Mouse (Mus musculus) midbrain, embryonic 13.5 days (tissue): ENCODE results near the gene Eps15. TPM values are rescaled to one million over a fixed set of nuclear protein-coding genes. Genes with fewer than 3 reads are reported as not detected.

Experiments
- ATAC-seq: fragments of 200-750 bp; cut with Nextera tagmentation; 2 replicates; pipeline ENCODE4 v1.8.0; 2017; ENCODE audit warnings: mild to moderate bottlenecking, moderate TSS enrichment, moderate library complexity
- H3K27ac ChIP-seq: fragments of 300-500 bp; sonication (generic); 2 replicates; pipeline ENCODE4 v1.5.1; 2015; ENCODE audit warnings: inconsistent platforms, mild to moderate bottlenecking, moderate library complexity
- H3K27me3 ChIP-seq: fragments of 300-500 bp; sonication (generic); 2 replicates; pipeline ENCODE4 v1.6.1; 2015; ENCODE audit warnings: mild to moderate bottlenecking, inconsistent platforms
- H3K36me3 ChIP-seq: fragments of 300-500 bp; sonication (generic); 2 replicates; pipeline ENCODE4 v1.6.1; 2015; ENCODE audit warnings: mild to moderate bottlenecking, inconsistent platforms
- H3K4me1 ChIP-seq: fragments of 300-500 bp; sonication (generic); replicated peaks from 2 replicates; pipeline ENCODE4 v1.6.1; 2015; ENCODE audit warnings: inconsistent platforms
- H3K4me2 ChIP-seq: fragments of 300-500 bp; sonication (generic); replicated peaks from 2 replicates; pipeline ENCODE4 v1.6.1; 2015; ENCODE audit warnings: moderate library complexity, mild to moderate bottlenecking, inconsistent platforms
- H3K4me3 ChIP-seq: fragments of 300-500 bp; sonication (generic); replicated peaks from 2 replicates; pipeline ENCODE4 v1.5.1; 2015; ENCODE audit warnings: mild to moderate bottlenecking, inconsistent platforms
- H3K9ac ChIP-seq: fragments of 300-500 bp; sonication (generic); replicated peaks from 2 replicates; pipeline ENCODE4 v1.6.1; 2015; ENCODE audit warnings: mild to moderate bottlenecking, inconsistent platforms
- H3K9me3 ChIP-seq: fragments of 300-500 bp; sonication (generic); 2 replicates; pipeline ENCODE4 v1.6.1; 2016; ENCODE audit warnings: mild to moderate bottlenecking, inconsistent platforms
- WGBS: fragments of 180-500 bp; shearing (Covaris S2); methylation state at CpG from one replicate; pipeline ENCODE4 v1.1.7; 2015; 5-methylcytosine and 5-hydroxymethylcytosine counted together
- polyA plus RNA-seq: library from polyadenylated mRNA; unstranded; fragments of >200 nt; fragmentation: Nextera tagmentation; extraction: Ambion mirVana; gene quantifications from 2 replicates; pipeline ENCODE4 v1.2.1, GENCODE M21; 2015

The Eps15 gene
- polyA plus RNA-seq, 1 experiment from 2014 or later: 53.8 TPM

DNA sequence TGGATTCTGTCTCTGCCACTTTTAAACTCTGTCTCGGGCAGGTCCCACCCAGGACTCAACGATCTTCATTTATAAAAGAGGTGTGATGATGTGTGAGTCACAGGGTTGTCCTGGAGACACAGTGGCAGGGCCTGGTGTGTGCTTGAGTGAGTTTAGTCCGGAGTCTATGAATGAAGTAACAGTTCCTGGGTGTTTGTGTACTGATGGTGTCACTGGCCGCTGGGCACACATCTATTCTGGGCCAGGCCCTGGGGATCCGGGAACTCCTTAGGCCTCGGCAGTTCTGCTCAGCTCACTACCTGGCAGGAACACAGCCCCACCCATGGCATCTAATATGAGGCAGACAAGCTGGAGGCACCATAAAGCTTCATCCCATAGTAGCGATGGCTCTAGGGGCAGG lies 141.5 kb downstream of the Eps15 start:
- ATAC-seq: no peak
- Histone ChIP-seq H3K9ac (no peak overlapping the region), H3K36me3 (no peaks in the 10 kb centered on the region), H3K9me3 (no peaks in the 10 kb centered on the region), H3K4me2 (no peak overlapping the region), H3K27ac (no peak overlapping the region), H3K27me3 (no peaks in the 10 kb centered on the region), H3K4me3 (no peak overlapping the region), H3K4me1 (no peaks in the 10 kb centered on the region)
- WGBS: 89% methylated on average over 7 of the region's 7 CpGs

GRCm38 (mm10) chr4:109422436-109422835 lies 142.4 kb downstream of the Eps15 start:
- ATAC-seq: no peak
- H3K27me3 ChIP-seq: no peaks in the 10 kb centered on the region
- 81% methylated on average over 6 of the region's 6 CpGs for WGBS
- no peaks in the 10 kb centered on the region for H3K4me1 ChIP-seq
- no peaks in the 10 kb centered on the region for H3K9me3 ChIP-seq
- no peaks in the 10 kb centered on the region for H3K36me3 ChIP-seq
- no peak overlapping the region for H3K27ac ChIP-seq
- no peak overlapping the region for H3K4me3 ChIP-seq
- no peak overlapping the region for H3K4me2 ChIP-seq
- H3K9ac ChIP-seq: no peak overlapping the region

- Histone ChIP-seq H3K4me2 (no peak overlapping the region), H3K36me3 (no peaks in the 10 kb centered on the region), H3K9me3 (no peaks in the 10 kb centered on the region), H3K27ac (no peak overlapping the region), H3K4me3 (no peak overlapping the region), H3K27me3 (no peaks in the 10 kb centered on the region), H3K4me1 (no peaks in the 10 kb centered on the region), H3K9ac (no peak overlapping the region)
- no peak for ATAC-seq
- WGBS: 79% methylated on average over 2 of the region's 2 CpGs
Observed at GRCm38 (mm10) chr4:109423438-109423837, 143.4 kb downstream of the Eps15 start.

DNA sequence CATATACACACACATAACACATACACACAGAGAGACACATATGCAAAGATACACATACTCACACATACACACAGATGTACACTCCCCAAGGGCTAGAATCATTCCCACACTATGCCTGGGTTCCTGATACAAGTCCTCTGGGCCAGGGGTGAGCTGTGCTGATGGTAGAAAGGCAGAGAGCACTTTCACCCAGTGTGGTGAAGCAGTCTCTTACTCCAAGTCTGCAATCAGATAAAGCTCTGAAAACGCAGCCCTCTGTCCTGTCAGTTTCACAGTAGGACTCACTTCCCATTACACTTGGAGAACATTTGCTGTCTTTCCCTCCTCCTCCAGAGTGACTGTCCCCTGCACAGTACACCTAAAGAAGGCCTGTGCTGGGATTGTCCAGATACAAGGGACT lies 147.0 kb downstream of the Eps15 start:
- WGBS: 80% methylated on average over 1 of the region's 1 CpGs
- no peak for ATAC-seq

DNA sequence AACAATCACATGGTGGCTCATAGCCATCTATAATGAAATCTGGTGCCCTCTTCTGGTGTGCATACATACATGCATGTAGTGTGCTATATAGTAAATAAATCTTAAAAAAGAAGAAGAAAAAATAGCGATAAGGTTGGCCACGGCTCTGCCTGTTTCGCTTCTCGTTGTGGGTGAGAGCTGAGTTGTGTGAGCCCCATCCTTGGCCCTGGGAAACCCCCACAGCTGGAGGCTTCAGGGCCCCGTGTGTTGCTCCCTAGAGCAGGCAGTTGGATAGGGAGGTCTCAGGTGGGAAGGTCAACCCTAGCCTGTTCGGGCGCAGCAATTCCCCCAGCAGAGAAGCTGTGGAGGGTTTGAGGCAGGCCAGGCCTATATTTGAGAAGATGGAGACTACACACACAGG lies 150.2 kb downstream of the Eps15 start:
- H3K4me2 ChIP-seq: no peak overlapping the region
- no peaks in the 10 kb centered on the region for H3K9me3 ChIP-seq
- WGBS: 94% methylated on average over 7 of the region's 7 CpGs
- ATAC-seq: no peak
- H3K4me3 ChIP-seq: no peak overlapping the region
- no peak overlapping the region for H3K9ac ChIP-seq
- H3K27ac ChIP-seq: no peak overlapping the region
- H3K36me3 ChIP-seq: no peaks in the 10 kb centered on the region
- peaks cover 12% of the 10 kb centered on the region for H3K4me1 ChIP-seq
- no peaks in the 10 kb centered on the region for H3K27me3 ChIP-seq

More for the DNA sequence above, 147.0 kb downstream of the Eps15 start:
- H3K4me1 ChIP-seq: peaks cover 3% of the 10 kb centered on the region; the same call in 1 of the 2 replicates
- H3K9me3 ChIP-seq: no peaks in the 10 kb centered on the region
- no peaks in the 10 kb centered on the region for H3K36me3 ChIP-seq
- no peaks in the 10 kb centered on the region for H3K27me3 ChIP-seq
- no peak overlapping the region for H3K27ac ChIP-seq
- H3K4me3 ChIP-seq: no peak overlapping the region
- no peak overlapping the region for H3K4me2 ChIP-seq
- no peak overlapping the region for H3K9ac ChIP-seq

DNA sequence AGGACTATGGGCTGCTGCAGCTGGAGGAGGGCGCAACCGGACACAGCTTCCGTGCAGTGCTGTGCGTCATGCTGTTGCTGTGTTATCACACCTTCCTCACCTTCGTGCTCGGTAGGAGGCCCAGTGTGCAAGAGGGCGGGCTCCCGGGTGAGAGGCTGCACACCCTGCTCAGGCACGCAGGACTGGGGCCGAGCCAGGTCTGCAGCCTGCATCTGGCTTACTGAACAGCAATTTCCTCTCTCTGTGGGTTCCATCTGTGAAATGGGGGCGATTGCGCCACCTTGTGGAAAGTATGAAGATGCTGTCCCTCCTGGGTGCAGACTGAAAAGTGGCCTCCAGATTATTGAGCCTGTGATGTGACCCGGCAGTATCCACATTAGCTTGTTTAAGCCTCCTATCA lies 150.8 kb downstream of the Eps15 start:
- 56% methylated on average over 13 of the region's 13 CpGs for WGBS

DNA sequence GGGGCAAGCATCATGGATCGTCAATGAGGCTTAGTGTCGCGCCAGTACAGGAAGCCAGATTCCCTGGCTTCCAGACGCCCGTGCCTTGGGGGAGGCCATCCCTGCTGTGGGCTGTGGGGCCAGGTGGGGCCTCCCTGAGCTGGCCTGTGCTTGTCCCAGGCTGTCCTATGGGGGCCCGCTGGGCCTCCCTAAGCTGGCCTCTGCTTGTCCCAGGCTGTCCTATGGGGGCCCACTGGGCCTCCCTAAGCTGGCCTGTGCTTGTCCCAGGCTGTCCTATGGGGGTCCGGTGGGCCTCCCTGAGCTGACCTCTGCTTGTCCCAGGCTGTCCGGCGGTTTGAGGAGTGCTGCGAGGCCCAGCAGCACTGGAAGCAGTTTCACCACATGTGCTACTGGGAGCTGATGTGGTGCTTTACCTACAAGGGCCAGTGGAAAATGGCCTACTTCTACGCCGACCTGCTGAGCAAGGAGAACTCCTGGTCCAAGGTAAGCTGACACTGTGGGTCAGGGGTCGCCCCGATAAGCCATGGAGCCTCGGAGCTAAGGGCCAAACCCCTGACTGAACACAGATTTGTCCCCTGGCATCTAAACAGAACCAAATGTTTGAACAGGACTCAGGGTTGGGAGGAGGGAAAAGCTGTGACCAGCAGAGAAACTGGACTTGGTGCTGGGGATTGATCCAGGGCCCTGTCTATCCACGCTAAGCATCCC lies 152.8 kb downstream of the Eps15 start:
- Histone ChIP-seq H3K36me3 (no peaks in the 10 kb centered on the region), H3K4me2 (no peak overlapping the region), H3K4me3 (no peak overlapping the region), H3K4me1 (peaks cover 12% of the 10 kb centered on the region), H3K9ac (no peak overlapping the region), H3K9me3 (no peaks in the 10 kb centered on the region), H3K27me3 (no peaks in the 10 kb centered on the region), H3K27ac (no peak overlapping the region)
- ATAC-seq: peak; percentile 51; the same call in 1 of the 2 replicates
- 72% methylated on average over 16 of the region's 16 CpGs for WGBS

More for the DNA sequence above, 150.8 kb downstream of the Eps15 start:
- no peak overlapping the region for H3K9ac ChIP-seq
- H3K4me1 ChIP-seq: peaks cover 12% of the 10 kb centered on the region
- no peak overlapping the region for H3K4me3 ChIP-seq
- H3K9me3 ChIP-seq: no peaks in the 10 kb centered on the region
- no peaks in the 10 kb centered on the region for H3K36me3 ChIP-seq
- no peak overlapping the region for H3K27ac ChIP-seq
- no peak overlapping the region for H3K4me2 ChIP-seq
- ATAC-seq: peak; percentile 50
- H3K27me3 ChIP-seq: no peaks in the 10 kb centered on the region

DNA sequence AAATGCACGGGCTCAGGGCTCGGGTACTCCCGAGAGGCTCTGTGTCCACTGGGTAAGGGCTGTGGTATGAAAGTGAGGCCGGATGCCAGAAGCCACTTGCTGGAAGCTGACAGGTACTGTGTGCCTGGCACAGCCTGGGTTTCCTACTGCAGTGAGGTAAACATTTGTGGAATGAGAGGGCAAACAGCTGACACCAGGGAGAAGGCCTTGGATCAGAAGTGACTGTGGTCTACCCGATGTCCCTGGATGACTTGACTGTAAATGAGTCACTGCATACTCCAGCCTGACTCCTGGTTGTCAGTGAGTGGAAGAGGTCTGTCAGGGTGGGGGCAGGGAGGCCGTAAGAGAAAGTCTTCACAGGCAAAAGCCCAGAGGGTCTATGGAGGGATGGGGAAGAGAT lies 153.6 kb downstream of the Eps15 start:
- WGBS: 82% methylated on average over 6 of the region's 6 CpGs
- no peak for ATAC-seq
- Histone ChIP-seq H3K27me3 (no peaks in the 10 kb centered on the region), H3K4me3 (no peak overlapping the region), H3K36me3 (no peaks in the 10 kb centered on the region), H3K9me3 (no peaks in the 10 kb centered on the region), H3K4me2 (no peak overlapping the region), H3K27ac (no peak overlapping the region), H3K9ac (no peak overlapping the region), H3K4me1 (peaks cover 12% of the 10 kb centered on the region)

GRCm38 (mm10) chr4:109434256-109434655 lies 154.2 kb downstream of the Eps15 start:
- Histone ChIP-seq H3K27me3 (no peaks in the 10 kb centered on the region), H3K4me2 (no peak overlapping the region), H3K9ac (no peak overlapping the region), H3K36me3 (no peaks in the 10 kb centered on the region), H3K4me3 (no peak overlapping the region), H3K4me1 (peaks cover 12% of the 10 kb centered on the region), H3K27ac (no peak overlapping the region), H3K9me3 (no peaks in the 10 kb centered on the region)
- no peak for ATAC-seq
- WGBS: 96% methylated on average over 1 of the region's 1 CpGs

Other genes starting within 250 kb of the Eps15 start
- 80.0 and 83.8 TPM in 2 replicates for gene Osbpl9, start 78.0 kb upstream of the Eps15 start, polyA plus RNA-seq
- gene Calr4, start 45.8 kb upstream of the Eps15 start, polyA plus RNA-seq: 0.61 and 0.69 TPM in 2 replicates
- 0.90 and 1.1 TPM in 2 replicates for gene Ttc39a, start 126.4 kb downstream of the Eps15 start, polyA plus RNA-seq
- 59.8 and 60.0 TPM in 2 replicates for gene Rnf11, start 204.5 kb downstream of the Eps15 start, polyA plus RNA-seq